Mouse (Mus musculus) midbrain, postnatal 0 days (tissue): Measurements from ENCODE around the gene Fhl2. TPM values are rescaled to one million over a fixed set of nuclear protein-coding genes. Genes with fewer than 3 reads are reported as not detected.

Source experiments
- ATAC-seq: fragments of 200-750 bp; cut with Nextera tagmentation; 2 replicates; pipeline ENCODE4 v1.8.0; 2017; ENCODE audit warnings: moderate number of reproducible peaks, mild to moderate bottlenecking, moderate TSS enrichment, moderate library complexity; ENCODE audit not compliant: low FRiP score
- DNase-seq: peaks from one replicate; pipeline ENCODE4 v3.0.0-alpha.2; 2015; ENCODE audit warnings: low spot score
- H3K27ac ChIP-seq: fragments of 300-500 bp; sonication (generic); 2 replicates; pipeline ENCODE4 v1.5.1; 2014; ENCODE audit warnings: low read depth, mild to moderate bottlenecking, low read length, mixed read lengths
- H3K27me3 ChIP-seq: fragments of 300-500 bp; sonication (generic); 2 replicates; pipeline ENCODE4 v1.6.1; 2014; ENCODE audit warnings: low read length, control low read depth, mixed read lengths; ENCODE audit not compliant: insufficient read depth
- H3K36me3 ChIP-seq: fragments of 300-500 bp; sonication (generic); 2 replicates; pipeline ENCODE4 v1.6.1; 2014; ENCODE audit warnings: low read length, control low read depth, mixed read lengths; ENCODE audit not compliant: insufficient read depth
- H3K4me1 ChIP-seq: fragments of 300-500 bp; sonication (generic); 2 replicates; pipeline ENCODE4 v1.6.1; 2014; ENCODE audit warnings: mild to moderate bottlenecking, control low read depth, antibody characterized with exemption, low read length, mixed read lengths; ENCODE audit not compliant: insufficient read depth
- H3K4me2 ChIP-seq: fragments of 300-500 bp; sonication (generic); 2 replicates; pipeline ENCODE4 v1.6.1; 2014; ENCODE audit warnings: low read depth, mild to moderate bottlenecking, low read length, mixed read lengths; ENCODE audit not compliant: poor library complexity, severe bottlenecking
- H3K4me3 ChIP-seq: fragments of 300-500 bp; sonication (generic); 2 replicates; pipeline ENCODE4 v1.5.1; 2014; ENCODE audit warnings: low read depth, mild to moderate bottlenecking, low read length, moderate library complexity
- H3K9ac ChIP-seq: fragments of 300-500 bp; sonication (generic); replicated peaks from 2 replicates; pipeline ENCODE4 v1.6.1; 2014; ENCODE audit warnings: mild to moderate bottlenecking, low read length, moderate library complexity, mixed read lengths; ENCODE audit not compliant: poor library complexity, severe bottlenecking
- H3K9me3 ChIP-seq: fragments of 300-500 bp; sonication (generic); 2 replicates; pipeline ENCODE4 v1.6.1; 2016; ENCODE audit warnings: low read length, control low read depth
- CTCF ChIP-seq: IDR thresholded peaks from 2 replicates; pipeline ENCODE4 v1.5.1; 2016; ENCODE audit warnings: antibody characterized with exemption, mild to moderate bottlenecking
- WGBS: fragments of 180-500 bp; shearing (Covaris S2); extraction: QIAGEN DNeasy Blood & Tissue Kit; methylation state at CpG from one replicate; pipeline ENCODE4 v1.1.7; 2014; 5-methylcytosine and 5-hydroxymethylcytosine counted together
- polyA plus RNA-seq: library from polyadenylated mRNA; unstranded; fragments of >200 nt; fragmentation: Nextera tagmentation; extraction: Ambion mirVana; gene quantifications from 2 replicates; pipeline ENCODE4 v1.2.1, GENCODE M21; 2015
- total RNA-seq: library from RNA; depleted of rRNA; stranded (reverse); fragments of >200 nt; gene quantifications from 2 replicates; pipeline ENCODE4 v1.2.3, GENCODE M21; 2014

Fhl2 gene
- total and polyA plus RNA-seq, 2 experiments from 2014 or later, result 26.4 to 29.4 TPM

DNA sequence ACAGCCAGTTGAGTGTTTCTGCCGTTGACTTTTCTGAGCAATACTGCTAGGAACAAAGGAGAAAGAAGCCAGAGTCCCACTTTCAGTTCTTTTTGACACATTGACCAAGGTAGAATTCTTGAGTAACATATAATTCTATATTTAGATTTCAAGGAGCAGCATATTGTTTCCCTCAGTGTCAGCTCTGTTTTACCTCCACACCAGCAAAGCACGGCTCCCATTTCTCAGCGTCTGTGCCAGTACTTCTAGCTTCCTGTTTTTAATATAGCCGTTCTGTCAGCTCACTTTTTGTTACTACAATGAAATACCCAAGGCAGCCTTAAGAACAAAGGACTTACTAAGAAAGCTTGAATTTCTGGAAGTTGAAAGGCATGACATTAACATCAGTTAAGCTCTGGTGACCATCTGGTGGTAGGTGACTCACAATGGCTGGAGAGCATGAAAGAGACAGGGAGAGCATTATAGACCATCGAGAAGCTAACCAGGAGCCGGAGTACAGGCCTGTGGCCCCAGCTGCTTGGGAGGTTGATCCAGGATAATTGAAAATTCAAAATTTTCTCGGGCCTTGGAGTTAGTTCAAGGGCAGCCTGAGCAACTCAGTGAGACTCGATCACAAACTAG is 28.9 kb upstream of the Fhl2 start:
- H3K4me2 ChIP-seq, result no peak overlapping the region
- WGBS, result 56% methylated on average over 8 of the region's 8 CpGs
- no peak for DNase-seq
- no peaks in the 10 kb centered on the region for H3K9me3 ChIP-seq
- no peak overlapping the region for H3K27ac ChIP-seq
- TF ChIP-seq CTCF, result no peak
- no peaks in the 10 kb centered on the region for H3K27me3 ChIP-seq
- no peak overlapping the region for H3K9ac ChIP-seq
- H3K36me3 ChIP-seq, result no peaks in the 10 kb centered on the region
- H3K4me1 ChIP-seq, result no peaks in the 10 kb centered on the region
- no peak overlapping the region for H3K4me3 ChIP-seq
- ATAC-seq, result no peak

DNA sequence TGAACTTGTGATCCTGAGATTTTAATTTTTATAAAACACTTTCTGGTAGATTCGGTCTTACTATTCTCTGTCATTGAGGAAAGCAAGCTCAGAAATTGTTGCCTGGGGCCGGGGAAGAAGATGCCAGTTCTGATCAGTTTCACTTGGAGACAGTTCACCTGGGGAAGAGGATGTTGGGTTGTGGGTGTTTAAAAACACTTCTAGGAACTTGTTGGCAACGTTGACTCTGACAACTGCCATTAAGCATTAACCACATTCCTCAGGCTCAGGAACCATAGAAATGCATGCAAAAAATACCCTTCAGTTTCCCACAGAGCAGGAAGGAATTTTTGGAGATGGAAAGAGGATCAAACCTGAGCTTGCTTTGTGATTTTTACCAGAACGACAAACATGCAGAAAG is 28.2 kb upstream of the Fhl2 start:
- Histone ChIP-seq H3K4me1 (no peaks in the 10 kb centered on the region), H3K27ac (no peak overlapping the region), H3K4me3 (no peak overlapping the region), H3K27me3 (no peaks in the 10 kb centered on the region), H3K36me3 (no peaks in the 10 kb centered on the region), H3K9ac (no peak overlapping the region), H3K4me2 (no peak overlapping the region), H3K9me3 (no peaks in the 10 kb centered on the region)
- 75% methylated on average over 4 of the region's 4 CpGs for WGBS
- DNase-seq, result no peak
- no peak for ATAC-seq
- TF ChIP-seq CTCF, result no peak

DNA sequence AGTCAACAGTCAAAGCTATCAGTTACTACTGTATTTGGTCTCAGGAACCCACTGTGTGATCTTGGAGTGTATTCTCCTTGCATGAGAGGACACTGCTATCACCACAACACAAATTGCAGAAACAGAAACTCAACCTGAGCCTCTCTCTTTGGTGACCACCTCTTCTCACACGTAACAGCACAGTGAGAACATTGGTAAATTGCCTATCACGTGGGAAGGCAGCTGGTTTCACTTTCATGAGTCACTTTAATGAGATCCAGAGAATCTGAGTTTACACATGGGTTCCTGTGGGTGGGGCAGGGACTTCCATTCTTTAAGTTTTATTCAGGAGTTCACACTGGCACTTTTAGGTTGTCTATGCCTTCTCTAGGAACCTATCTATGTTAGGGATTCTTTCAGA is 27.4 kb upstream of the Fhl2 start:
- H3K9ac ChIP-seq, result no peak overlapping the region
- H3K4me2 ChIP-seq, result no peak overlapping the region
- 80% methylated on average over 2 of the region's 2 CpGs for WGBS
- no peaks in the 10 kb centered on the region for H3K4me1 ChIP-seq
- H3K27me3 ChIP-seq, result no peaks in the 10 kb centered on the region
- no peak for TF ChIP-seq CTCF
- no peak overlapping the region for H3K4me3 ChIP-seq
- H3K36me3 ChIP-seq, result no peaks in the 10 kb centered on the region
- DNase-seq (no peak), ATAC-seq (no peak)
- no peak overlapping the region for H3K27ac ChIP-seq
- no peaks in the 10 kb centered on the region for H3K9me3 ChIP-seq

DNA sequence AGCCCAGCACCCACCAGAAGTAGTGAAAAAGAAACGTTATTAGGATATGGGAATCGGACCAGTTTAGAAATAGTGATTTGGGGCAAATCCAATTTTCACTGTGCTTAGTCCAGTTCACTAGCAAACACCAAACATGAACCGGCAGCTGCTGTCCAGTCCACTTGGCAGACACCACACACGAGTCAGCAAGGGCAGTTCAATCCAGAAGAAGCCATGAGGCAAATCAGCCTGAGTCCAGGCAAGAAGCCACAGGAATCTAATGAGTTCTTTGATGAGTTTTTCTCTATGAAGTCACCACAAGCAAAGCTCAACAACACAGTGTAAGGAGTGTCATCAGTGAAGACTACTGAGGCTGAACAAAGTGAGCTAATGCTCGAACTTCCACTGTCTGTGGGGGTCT is 26.3 kb upstream of the Fhl2 start:
- H3K4me1 ChIP-seq, result no peaks in the 10 kb centered on the region
- DNase-seq (no peak), ATAC-seq (no peak)
- H3K4me3 ChIP-seq, result no peak overlapping the region
- no peak for TF ChIP-seq CTCF
- H3K36me3 ChIP-seq, result no peaks in the 10 kb centered on the region
- WGBS, result 88% methylated on average over 5 of the region's 5 CpGs
- H3K9me3 ChIP-seq, result no peaks in the 10 kb centered on the region
- H3K27ac ChIP-seq, result no peak overlapping the region
- no peaks in the 10 kb centered on the region for H3K27me3 ChIP-seq
- no peak overlapping the region for H3K9ac ChIP-seq
- no peak overlapping the region for H3K4me2 ChIP-seq

DNA sequence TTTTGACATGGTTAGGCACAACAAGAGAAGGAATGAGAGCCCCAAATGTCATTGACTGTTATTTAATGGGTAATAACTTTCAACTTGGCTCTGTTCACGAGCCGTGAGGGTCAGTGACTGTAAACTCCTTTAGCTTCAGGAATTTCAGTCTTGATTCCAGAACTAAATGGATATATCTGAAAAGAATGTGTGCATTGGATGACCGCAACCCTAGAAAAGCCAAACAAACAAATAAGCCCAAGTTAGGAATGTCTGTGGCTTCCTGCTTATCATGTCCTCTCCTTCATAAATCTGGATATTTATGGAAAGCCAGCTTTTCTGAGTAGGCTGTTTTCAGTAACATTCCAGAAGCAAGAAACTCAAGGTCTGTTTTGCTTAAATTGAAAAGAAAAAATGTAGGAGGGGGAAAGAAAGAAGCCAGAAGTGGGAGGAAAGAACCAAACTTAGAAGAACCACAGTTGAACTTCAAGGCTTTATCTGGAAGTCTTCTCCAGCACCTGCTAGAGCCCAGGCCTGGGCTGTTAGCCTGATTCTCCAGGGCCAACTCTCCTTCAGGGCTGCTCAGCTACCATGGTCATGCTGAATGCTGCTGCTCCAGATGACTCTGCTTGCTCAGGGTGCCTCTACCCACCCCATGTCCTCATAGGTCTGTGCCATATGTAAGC is 21.4 kb upstream of the Fhl2 start:
- TF ChIP-seq CTCF, result no peak
- no peaks in the 10 kb centered on the region for H3K36me3 ChIP-seq
- ATAC-seq (no peak), DNase-seq (no peak)
- no peaks in the 10 kb centered on the region for H3K9me3 ChIP-seq
- H3K4me3 ChIP-seq, result no peak overlapping the region
- H3K27me3 ChIP-seq, result no peaks in the 10 kb centered on the region
- H3K9ac ChIP-seq, result no peak overlapping the region
- no peaks in the 10 kb centered on the region for H3K4me1 ChIP-seq
- H3K4me2 ChIP-seq, result no peak overlapping the region
- 92% methylated on average over 3 of the region's 3 CpGs for WGBS
- H3K27ac ChIP-seq, result no peak overlapping the region

DNA sequence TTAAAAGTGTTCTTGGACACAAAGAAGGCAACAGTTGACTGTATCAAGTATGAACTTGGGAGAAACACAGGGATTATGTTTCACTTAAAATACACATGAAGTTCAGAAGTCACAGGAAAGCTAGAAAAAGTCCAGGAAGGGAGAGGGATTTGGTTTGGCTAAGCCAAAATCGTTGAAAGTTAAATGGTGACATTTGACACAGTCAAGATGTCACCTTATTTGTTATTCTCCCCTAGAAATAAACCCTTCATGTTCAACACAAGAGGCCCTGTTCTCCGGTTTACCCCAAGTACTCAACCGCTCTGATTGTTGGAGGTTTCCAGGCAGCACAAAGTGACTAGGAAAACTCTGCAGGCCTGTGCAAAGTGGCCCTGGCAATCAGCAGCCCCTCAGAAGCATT is 18.8 kb upstream of the Fhl2 start:
- Histone ChIP-seq H3K4me1 (no peaks in the 10 kb centered on the region), H3K27ac (no peak overlapping the region), H3K36me3 (no peaks in the 10 kb centered on the region), H3K9ac (no peak overlapping the region), H3K4me2 (no peak overlapping the region), H3K27me3 (no peaks in the 10 kb centered on the region), H3K4me3 (no peak overlapping the region), H3K9me3 (no peaks in the 10 kb centered on the region)
- DNase-seq (no peak), ATAC-seq (no peak)
- WGBS, result 77% methylated on average over 3 of the region's 3 CpGs
- TF ChIP-seq CTCF, result no peak
